Mouse (Mus musculus) left cerebral cortex, adult 8-10 months (tissue): ENCODE data around the gene Patj. TPM values are rescaled to one million over a fixed set of nuclear protein-coding genes. Genes with fewer than 3 reads are reported as not detected.
"Not testable (repeated sequence)": the region's sequence is repeated elsewhere in the genome, so short reads cannot be mapped to it uniquely, and the experiment has no call there.

Experiments used
- DNase-seq, 2 experiments: peaks; one replicate each; pipeline ENCODE4 v3.0.0; 2022; ENCODE audit warnings: low spot score in 2 of 2
- total RNA-seq, 4 experiments: library from RNA; stranded (reverse); gene quantifications; 2 replicates each; pipeline ENCODE4 v1.2.4; 2022

The Patj gene
- total RNA-seq, 4 experiments from 2014 or later, result 11.8 to 20.9 (median 16.6) TPM

DNA sequence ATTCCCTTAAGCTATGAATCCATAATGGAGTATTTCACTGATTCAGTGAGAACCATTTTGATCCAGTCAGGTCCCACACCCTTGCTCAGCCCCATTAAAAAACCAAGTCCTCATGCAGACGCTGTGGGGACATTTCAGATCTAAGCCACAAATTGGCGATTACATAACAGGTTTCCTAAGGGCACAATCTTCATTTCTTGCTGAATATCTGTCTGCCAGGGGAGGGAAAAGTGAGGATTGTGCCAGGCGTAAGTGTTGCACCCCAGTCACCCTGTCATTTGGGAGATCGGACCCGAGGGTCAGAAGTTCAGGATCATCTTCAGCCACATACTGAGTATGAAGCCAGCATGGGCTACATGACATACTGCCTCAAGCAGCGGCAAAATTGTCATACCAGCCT lies 171.2 kb downstream of the Patj start:
- no peak for DNase-seq

DNA sequence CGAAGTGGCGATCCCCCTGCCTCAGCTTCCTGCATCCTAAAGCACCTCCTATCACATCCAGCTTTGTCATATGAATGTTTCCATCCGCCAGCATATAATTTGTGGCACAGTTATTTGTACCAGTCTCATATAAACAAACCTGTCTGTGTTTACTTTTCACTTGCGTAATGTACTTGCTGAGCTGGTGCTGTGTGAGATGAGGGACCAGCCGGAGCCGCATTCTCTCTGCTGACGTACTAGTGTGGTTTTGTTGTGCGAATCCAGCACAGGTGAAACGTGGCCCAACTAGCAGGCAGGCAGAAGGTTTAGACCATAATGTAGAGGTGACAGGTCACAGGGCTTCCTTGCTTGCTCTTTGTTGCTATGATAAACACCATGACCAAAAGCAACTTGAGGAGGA lies 171.9 kb downstream of the Patj start:
- no peak for DNase-seq

DNA sequence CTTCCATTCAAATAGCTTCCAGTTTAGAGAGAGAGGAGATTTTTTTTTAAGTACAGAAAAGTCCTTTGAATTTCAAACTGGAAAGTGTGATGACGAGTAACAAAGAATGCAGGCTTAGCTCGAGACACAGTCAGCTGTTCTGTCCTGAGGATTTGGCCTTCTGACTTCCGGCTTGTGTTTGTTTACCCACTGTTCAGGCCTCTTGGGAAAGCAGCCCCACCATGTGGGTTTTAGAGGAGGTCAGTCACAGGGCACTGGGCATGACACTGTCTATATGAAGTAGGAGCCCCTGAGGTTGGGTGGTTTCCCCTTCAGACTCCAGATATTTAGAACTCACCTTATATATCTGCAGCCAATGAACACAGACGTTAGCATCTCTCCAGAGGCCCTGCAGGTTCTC lies 174.3 kb downstream of the Patj start:
- DNase-seq, result no peak

DNA sequence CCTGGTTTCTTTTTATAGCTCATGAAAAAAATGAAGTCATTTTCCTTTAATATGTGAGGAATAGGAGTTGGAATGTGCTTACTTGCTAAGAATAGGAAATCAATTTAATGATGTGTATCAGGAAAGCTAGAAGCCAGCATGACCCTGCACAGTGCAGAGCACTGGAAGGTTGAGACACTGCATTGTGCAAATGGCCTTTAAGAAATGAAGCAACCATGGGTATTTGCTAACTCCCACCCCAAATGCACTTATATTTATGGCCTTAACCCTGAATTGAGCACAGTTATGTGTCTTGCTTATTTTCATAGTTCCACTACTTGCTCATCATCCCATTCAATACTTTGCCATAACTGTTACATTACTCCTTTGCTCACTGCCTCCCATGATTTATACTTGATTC lies 181.7 kb downstream of the Patj start:
- no peak for DNase-seq

DNA sequence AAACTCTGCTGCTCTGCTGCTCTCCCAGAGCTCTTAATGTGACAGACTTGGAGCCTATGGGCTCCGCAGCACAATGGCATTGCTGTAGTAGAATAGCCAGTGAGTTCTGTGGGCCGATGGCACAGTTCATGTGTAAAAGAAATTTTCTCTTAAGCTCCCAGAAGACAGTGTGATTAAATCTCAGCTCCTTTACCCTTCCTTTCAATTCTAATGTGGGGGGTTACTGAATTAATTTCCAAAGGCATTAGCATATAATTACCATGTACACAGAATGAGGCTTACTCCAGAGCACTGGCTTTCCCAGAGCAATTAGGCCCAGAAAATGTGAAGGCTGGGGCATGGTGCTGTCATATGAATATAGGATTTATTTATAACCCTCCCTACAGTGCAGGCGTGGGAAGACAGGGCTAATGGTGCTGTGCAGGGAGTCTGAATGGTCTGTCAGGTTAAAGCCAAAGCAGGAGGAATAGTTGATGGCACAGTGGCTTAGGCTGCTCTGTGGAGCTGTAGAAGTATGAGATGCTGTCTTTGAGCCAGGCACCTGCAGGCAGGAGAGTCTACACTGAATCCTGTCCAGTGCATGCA lies 182.5 kb downstream of the Patj start:
- DNase-seq, result no peak

DNA sequence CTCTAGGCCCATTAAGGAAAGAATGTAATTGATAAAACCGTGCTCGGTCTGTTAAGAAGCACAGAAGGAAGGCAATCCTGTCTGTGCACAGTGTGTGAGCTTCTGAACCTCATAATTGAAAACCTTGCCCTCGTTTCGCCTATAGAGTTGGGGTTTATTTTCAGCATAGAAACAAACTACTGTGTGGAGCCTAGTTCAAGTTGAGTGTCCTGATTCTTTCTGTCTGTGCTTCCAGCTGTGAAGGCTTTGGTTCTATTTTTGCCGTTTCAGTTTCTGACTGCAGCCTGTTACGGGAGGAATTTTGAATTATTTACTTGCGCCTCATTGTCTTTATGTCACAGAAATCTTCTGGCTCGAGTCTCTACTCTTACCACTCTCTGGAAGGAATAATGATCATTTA lies 185.9 kb downstream of the Patj start:
- no peak for DNase-seq

DNA sequence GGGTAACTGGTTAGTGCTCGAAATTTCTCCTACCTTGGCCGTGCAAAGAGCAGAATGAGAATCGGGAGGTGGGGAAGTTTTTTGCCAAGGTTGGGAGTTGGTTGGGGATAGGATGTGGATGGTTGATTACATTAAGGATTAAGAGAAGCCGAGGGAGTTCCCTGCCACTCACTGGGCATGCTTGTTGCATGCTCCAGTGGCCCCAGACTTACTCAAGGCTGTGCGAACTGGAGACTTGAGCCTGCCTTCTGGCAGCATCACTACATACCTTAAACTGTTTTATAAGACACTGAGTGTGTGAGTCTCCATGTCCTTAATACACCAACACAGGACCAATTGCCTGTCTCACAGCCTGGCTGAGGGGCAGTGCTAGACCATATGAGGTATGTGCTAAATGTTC lies 188.4 kb downstream of the Patj start:
- no peak for DNase-seq

DNA sequence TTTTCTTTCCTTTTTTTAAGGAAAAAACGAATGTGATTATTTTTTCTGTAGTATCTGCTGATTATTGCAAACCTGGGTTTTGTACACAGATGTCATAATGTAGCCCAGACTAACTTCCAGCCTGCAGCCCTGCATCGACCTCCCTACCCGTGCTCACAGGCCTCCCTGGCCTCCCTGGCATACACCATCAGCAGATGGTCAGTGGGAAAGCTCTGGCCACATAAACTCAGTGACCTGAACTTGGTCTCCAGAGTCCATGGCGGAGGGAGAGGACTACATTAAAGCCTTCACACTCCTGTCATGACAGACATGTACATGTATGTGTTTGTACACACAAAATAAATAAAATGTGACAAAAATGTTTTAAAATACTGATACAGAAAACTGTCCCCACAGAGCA lies 190.7 kb downstream of the Patj start:
- DNase-seq, result no peak

DNA sequence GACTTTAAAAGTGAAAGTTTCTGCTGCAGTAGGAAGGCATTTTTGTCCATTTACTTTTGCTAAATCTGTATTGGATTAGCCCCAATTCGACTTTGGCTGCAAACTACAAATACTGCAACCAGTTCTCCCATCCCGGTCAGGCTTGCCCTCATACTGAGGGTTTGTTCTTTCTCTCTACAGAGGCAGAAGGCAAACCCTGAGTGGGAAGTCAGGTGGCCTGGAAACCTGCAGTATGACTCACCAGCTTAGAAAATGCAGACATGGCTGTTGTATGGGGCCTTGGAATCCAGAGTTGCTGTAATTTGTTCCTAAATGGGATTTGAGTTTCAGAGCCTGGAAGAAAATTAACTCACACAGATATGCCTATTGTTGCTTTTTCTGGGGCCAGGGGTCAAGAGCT lies 192.1 kb downstream of the Patj start:
- DNase-seq, result no peak

DNA sequence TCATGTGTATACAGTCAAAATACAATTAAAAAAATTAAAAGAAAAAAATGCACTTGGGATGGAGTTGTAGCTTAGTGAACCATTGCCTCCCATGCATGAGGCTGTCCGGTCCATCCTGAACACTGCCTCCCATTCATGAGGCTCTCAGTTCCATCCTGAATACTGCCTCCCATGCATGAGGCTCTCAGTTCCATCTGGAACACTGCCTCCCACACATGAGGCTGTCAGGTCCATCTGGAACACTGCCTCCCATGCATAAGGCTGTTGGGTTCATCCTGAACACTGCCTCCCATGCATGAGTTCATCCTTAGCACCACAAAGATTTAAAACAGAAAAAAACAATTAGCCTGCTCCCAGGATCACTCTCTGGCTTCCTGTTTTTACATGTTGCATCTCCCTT lies 198.4 kb downstream of the Patj start:
- peak in 1 of 2 experiments; percentile 47 for DNase-seq

DNA sequence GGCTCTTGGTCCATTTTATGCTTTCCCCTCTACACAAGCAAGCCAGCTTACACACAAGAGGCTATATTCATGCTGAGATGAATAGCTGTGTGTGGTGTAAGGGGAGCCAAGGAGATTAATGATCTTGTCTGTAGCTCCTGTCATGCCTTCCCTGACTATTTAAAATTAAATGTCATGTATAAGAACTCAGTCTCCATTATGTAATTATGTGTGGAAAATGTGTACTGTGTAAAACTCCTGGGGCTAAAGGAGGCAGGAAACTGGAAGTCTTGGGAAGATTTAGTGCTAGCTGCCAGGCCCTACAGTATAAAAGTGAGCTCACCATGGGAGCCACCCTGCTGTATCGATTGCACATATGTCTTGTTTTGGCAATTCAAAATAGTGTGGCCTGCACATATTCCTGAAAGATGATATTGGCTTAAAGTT lies 203.0 kb downstream of the Patj start:
- no peak for DNase-seq

DNA sequence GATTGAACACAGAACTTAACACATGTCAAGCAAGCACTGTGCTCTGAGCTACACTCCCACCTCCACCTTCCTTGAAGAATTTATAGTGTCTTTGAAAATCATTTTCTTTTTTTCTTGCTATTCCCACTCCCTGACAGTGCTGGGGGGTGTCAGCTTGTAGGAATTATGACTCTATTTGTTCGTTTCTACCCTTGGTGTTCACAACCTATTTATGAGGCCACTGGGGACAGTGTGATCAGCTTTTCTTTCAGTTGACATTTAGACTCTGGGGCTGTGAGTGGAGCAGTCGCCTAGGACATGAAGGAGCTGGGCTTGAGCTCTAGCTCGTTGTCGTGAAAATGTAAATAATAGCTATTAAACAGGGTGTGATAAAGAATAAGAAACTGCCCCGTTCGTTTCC lies 203.8 kb downstream of the Patj start:
- DNase-seq, result no peak

DNA sequence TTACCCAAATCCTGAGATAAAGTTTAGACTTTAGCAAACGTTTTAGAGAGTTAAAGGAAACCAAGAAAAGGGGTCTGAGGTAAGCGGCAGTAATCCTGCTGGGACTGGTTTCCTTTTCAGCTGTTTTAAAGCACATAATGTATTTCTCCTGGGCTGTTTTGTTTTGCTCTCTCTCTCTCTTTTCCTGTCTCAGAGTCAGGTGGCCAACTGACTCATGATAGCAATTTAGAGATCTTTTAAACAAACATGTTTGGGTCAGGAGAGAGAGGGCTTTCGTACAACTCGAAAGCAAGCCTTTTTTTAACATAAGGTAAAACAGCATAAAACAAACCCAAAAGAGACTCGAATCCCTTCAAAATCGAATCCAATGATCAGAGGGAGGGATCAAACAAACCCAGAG lies 207.5 kb downstream of the Patj start:
- no peak for DNase-seq

DNA sequence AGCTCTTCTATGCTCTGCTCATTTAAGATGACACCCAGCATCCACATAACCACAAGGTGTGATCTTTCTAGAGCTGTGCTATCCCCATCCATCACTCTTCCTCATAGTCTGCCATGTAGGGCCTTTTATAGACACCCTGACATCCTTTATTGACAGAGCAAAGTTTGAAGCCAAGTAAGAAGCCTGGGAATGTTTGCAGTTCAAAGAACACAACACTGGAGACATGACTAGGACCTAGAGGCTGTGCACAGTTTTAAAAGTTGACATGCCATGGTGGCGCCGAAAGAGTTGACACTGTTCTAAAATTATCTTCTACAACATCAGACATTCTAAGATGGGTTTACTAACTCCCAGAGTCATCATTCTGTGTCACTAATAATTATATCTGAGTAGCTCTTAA lies 214.9 kb downstream of the Patj start:
- no peak for DNase-seq

DNA sequence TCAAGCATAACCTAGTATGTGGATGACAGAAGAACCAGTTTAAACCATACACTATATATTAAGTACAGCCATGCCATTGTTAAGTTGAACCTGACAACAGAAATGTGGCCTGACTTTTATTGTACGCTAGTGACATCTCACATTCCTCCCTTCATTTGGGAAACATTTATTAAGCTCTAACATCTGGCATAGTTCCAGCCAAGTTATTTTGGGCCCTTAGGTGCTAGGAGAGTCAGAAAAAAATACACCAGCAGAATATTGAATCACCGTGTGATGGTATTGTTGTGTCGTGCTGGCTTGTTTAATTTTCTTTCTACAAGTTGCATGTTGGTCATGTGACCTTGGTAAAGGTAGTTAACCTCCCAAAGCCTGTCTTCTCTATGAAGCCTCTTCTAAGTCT lies 218.8 kb downstream of the Patj start:
- DNase-seq, result no peak

DNA sequence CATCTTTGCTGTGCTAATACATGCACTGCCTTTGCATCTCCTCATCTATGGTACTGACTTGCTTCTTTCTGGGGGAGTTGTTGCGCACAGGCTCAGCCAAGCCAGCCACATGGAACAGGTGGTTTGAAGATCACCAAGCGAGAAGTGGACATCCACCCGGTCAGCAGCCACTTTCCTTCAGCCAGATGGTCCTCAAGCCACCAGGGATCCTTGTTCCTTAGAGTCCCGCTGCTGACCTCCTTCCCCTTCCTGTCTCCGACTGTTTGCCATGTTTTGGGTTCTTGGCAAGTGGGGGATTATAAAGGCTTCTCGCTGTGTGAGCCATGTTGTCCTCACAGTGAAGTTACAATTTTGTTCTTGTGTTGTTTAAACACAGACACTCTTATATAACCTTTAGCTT lies 223.6 kb downstream of the Patj start:
- no peak for DNase-seq

DNA sequence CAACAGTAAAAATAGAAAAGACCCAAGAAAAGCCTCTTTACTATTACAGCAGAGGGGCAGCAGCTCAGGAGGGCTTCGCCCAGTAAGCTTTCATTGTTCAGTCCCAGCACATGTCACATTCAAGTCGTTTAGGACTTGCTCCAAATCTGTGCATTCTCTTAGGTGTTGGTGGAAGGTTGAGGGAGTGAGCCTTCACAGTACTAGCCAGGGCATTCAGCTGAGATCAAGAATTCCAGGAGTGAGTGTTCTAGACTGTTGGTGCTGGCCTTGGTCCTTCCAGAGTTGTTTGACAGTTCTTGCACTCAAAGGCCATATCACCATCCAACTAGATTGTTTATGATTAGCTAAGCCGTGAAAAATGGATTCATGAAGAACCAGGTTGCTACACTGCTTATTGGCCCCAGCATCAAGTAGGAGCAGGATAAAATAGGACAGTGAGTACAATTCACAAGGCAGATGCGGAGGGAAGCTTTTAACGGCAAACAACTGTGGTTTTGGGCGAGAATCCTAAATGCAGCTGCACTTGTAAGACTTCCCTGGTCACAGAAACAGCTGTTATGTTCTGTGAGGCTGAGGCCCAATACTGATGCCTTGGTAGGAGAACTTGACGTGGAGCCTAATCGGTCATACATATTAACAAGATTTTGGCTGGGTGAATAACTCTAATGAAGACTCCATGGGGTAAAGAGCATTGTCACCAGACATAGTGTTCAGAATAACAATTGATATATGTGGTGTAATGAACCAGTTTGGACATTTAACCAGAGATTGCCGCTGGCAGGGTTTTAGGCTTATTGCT lies 225.6 kb downstream of the Patj start:
- DNase-seq, result no peak

DNA sequence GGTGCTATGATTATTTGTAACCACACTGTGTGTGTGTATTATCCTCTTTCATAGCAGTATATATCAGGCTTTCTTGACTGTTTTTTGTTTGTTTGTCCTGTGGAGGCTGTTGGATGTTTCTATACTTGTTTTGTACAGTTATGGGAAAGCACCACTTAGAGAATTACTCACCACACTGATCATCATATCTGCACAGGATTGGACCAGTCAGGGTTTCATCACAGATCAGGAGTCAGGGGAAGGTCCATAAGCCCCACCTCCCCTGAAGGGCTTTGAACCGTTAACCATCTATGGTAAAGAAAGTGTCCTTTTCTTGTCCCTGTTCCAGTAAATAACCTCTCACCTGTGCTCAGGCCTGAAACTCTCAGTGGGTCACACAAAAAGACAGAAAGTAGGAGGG lies 226.6 kb downstream of the Patj start:
- no peak for DNase-seq

DNA sequence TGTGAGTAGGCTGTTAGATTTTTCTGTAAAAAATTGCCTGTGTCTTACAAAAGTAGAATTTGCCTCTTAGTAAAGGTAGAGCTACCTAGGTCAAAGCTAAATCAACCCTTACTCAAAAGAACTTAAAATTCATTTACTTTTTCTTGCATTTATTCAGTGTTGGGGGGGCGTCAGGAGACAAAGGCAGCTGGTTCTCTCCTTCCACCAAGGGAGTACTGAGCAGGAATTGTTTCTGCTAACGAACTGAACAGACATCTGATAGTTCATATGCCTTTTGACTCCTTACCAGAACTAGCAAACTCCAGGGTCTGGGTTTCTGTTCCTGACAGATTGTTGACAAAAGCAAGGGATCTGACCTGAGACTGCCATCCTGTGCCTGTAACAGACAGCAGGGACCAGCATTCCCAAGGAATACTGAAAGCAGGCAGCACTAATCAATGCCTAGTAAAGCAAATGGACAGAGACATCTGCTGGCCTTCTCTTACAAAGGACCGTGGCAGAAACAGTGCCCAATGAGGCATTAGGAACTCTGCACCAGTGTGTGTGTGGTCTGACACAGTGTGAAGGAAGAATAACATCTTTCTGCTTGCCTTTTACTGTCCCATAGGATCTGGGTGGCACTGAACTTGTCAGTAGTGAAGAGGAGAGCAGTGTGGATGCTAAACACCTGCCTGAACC lies 227.6 kb downstream of the Patj start:
- no peak for DNase-seq

DNA sequence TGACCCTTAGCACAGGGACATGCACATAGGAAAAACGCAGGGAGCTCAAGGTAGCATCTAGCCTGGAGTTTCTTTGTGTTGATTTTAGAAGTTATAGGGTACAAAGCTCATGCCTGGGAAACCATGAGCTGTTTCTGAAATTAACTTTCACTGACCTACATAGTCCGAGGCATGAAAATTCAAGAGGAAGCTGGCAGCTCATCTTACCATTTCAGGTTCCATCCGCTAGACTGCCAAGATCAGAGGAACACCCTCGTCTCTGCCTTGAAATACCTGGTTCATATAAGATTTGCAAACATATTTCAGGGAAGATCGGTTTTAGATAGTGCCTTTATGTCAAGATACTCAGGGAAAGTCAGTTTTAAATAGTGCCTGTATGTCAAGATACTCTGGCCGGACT lies 232.7 kb downstream of the Patj start:
- no peak for DNase-seq

DNA sequence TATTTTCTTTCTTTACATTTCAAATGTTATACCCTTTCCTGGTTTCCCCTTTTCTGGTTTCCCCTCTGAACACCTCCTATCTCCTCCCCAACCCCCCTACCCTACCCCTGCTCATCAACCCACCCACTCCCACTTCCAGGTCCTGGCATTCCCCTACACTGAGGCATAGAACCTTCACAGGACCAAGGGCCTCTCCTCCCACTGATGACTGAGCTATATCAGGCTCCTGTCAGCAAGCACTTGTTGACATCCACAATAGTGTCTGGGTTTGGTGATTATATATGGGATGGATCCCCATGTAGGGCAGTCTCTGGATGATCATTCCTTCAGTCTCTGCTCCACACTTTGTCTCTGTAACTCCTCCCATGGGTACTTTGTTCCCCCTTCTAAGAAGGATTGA lies 233.6 kb downstream of the Patj start:
- not testable (repeated sequence) for DNase-seq

DNA sequence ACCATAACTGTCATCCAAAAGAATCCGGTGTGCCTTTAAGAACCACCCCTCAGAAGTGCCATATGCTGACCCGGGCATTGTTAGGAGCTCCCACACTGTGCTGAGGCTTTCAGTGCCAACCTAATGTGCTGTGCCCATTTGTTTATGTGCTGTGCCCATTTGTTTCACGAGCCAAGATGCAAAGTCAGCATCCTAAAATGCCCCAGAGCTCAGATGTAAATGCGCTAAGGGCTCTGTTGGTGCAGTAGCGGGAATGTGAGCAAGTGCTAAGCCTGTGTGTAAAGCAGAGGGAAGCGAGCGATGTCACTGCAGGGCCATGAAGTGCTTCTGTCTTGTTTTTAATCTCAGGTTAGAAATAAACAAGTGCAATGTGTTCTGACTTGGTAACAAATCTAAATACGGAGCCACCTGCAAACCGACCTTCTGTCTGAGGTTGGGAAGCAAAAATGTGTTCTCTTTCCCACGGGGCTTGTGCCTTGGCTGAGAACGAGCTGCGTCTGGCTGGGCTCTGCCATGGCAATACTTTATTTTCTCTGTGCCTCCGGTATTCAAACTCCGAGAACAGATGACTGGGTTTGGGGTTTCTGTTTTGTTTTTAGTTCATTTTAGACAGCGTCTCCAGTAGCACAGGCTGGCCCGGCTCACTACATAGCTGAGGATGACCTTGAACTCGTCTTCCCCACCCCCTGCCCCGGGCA lies 239.7 kb downstream of the Patj start:
- no peak for DNase-seq
